Mouse (Mus musculus): ENCODE measurements at regions not wholly inside any gene's neighbourhood (a gene's known extent, or its start where the extent isn't known, plus 50 kb on each side); places are given as distances from the start of the nearest gene placed in this dataset.

- Histone ChIP-seq H3K4me1 (ENCODE audit: control insufficient read depth, insufficient read depth, low read length) (no peaks in the 10 kb centered on the region), H3K27ac (ENCODE audit: insufficient read depth, low read depth, low read length) (no peak overlapping the region), H3K4me3 (ENCODE audit: insufficient read depth, low read length) (no peak overlapping the region)
- TF ChIP-seq POLR2A (IDR thresholded peaks at IDR 0.05; ENCODE audit: borderline replicate concordance, low read depth, low read length) (no peak), CTCF (IDR thresholded peaks at IDR 0.05; ENCODE audit: low read depth, low read length) (no peak)
Observed at GRCm38 (mm10) chr12:99063441-99063840, 143.1 kb downstream of the Ttc8 start.

- no peaks in the 10 kb centered on the region for H3K4me1 ChIP-seq (ENCODE audit: control insufficient read depth, insufficient read depth, low read length)
- H3K27ac ChIP-seq (ENCODE audit: insufficient read depth, low read depth, low read length), result no peak overlapping the region
- TF ChIP-seq POLR2A (IDR thresholded peaks at IDR 0.05; ENCODE audit: borderline replicate concordance, low read depth, low read length) (no peak), CTCF (IDR thresholded peaks at IDR 0.05; ENCODE audit: low read depth, low read length) (no peak)
Observed at GRCm38 (mm10) chr12:99063885-99064284, 143.5 kb downstream of the Ttc8 start.

GRCm38 (mm10) chr12:99067962-99068361 lies 147.6 kb downstream of the Ttc8 start:
- no peak overlapping the region for H3K4me3 ChIP-seq (ENCODE audit: insufficient read depth, low read length)
- H3K4me1 ChIP-seq (ENCODE audit: control insufficient read depth, insufficient read depth, low read length), result no peaks in the 10 kb centered on the region
- no peak for TF ChIP-seq POLR2A (IDR thresholded peaks at IDR 0.05; ENCODE audit: borderline replicate concordance, low read depth, low read length)
- TF ChIP-seq CTCF (IDR thresholded peaks at IDR 0.05; ENCODE audit: low read depth, low read length), result no peak
- H3K27ac ChIP-seq (ENCODE audit: insufficient read depth, low read depth, low read length), result no peak overlapping the region

More at GRCm38 (mm10) chr12:99063885-99064284, 143.5 kb downstream of the Ttc8 start:
- no peak overlapping the region for H3K4me3 ChIP-seq (ENCODE audit: insufficient read depth, low read length)

- no peak for TF ChIP-seq POLR2A (IDR thresholded peaks at IDR 0.05; ENCODE audit: borderline replicate concordance, low read depth, low read length)
- Histone ChIP-seq H3K4me3 (ENCODE audit: insufficient read depth, low read length) (no peak overlapping the region), H3K27ac (ENCODE audit: insufficient read depth, low read depth, low read length) (no peak overlapping the region)
Observed at GRCm38 (mm10) chr12:99073766-99074165, 153.4 kb downstream of the Ttc8 start.

GRCm38 (mm10) chr12:99077366-99077765 lies 157.0 kb downstream of the Ttc8 start:
- H3K4me1 ChIP-seq (ENCODE audit: control insufficient read depth, insufficient read depth, low read length), result no peaks in the 10 kb centered on the region
- no peak overlapping the region for H3K4me3 ChIP-seq (ENCODE audit: insufficient read depth, low read length)
- no peak for TF ChIP-seq POLR2A (IDR thresholded peaks at IDR 0.05; ENCODE audit: borderline replicate concordance, low read depth, low read length)
- TF ChIP-seq CTCF (IDR thresholded peaks at IDR 0.05; ENCODE audit: low read depth, low read length), result no peak
- no peak overlapping the region for H3K27ac ChIP-seq (ENCODE audit: insufficient read depth, low read depth, low read length)

More at GRCm38 (mm10) chr12:99073766-99074165, 153.4 kb downstream of the Ttc8 start:
- no peaks in the 10 kb centered on the region for H3K4me1 ChIP-seq (ENCODE audit: control insufficient read depth, insufficient read depth, low read length)

- H3K4me1 ChIP-seq (ENCODE audit: control insufficient read depth, insufficient read depth, low read length), result no peaks in the 10 kb centered on the region
- no peak for TF ChIP-seq POLR2A (IDR thresholded peaks at IDR 0.05; ENCODE audit: borderline replicate concordance, low read depth, low read length)
- no peak for TF ChIP-seq CTCF (IDR thresholded peaks at IDR 0.05; ENCODE audit: low read depth, low read length)
- H3K27ac ChIP-seq (ENCODE audit: insufficient read depth, low read depth, low read length), result no peak overlapping the region
- H3K4me3 ChIP-seq (ENCODE audit: insufficient read depth, low read length), result no peak overlapping the region
Observed at GRCm38 (mm10) chr12:99079873-99080272, 159.5 kb downstream of the Ttc8 start.

- no peak for TF ChIP-seq POLR2A (IDR thresholded peaks at IDR 0.05; ENCODE audit: borderline replicate concordance, low read depth, low read length)
- TF ChIP-seq CTCF (IDR thresholded peaks at IDR 0.05; ENCODE audit: low read depth, low read length), result no peak
- no peaks in the 10 kb centered on the region for H3K4me1 ChIP-seq (ENCODE audit: control insufficient read depth, insufficient read depth, low read length)
- H3K4me3 ChIP-seq (ENCODE audit: insufficient read depth, low read length), result no peak overlapping the region
- no peak overlapping the region for H3K27ac ChIP-seq (ENCODE audit: insufficient read depth, low read depth, low read length)
Observed at GRCm38 (mm10) chr12:99083616-99084015, 163.2 kb downstream of the Ttc8 start.

GRCm38 (mm10) chr12:99084144-99084543 lies 163.8 kb downstream of the Ttc8 start:
- no peaks in the 10 kb centered on the region for H3K4me1 ChIP-seq (ENCODE audit: control insufficient read depth, insufficient read depth, low read length)
- no peak for TF ChIP-seq POLR2A (IDR thresholded peaks at IDR 0.05; ENCODE audit: borderline replicate concordance, low read depth, low read length)
- TF ChIP-seq CTCF (IDR thresholded peaks at IDR 0.05; ENCODE audit: low read depth, low read length), result peak; percentile 84
- H3K4me3 ChIP-seq (ENCODE audit: insufficient read depth, low read length), result no peak overlapping the region
- no peak overlapping the region for H3K27ac ChIP-seq (ENCODE audit: insufficient read depth, low read depth, low read length)

- TF ChIP-seq CTCF (IDR thresholded peaks at IDR 0.05; ENCODE audit: low read depth, low read length), result no peak
- no peak for TF ChIP-seq POLR2A (IDR thresholded peaks at IDR 0.05; ENCODE audit: borderline replicate concordance, low read depth, low read length)
- H3K4me3 ChIP-seq (ENCODE audit: insufficient read depth, low read length), result no peak overlapping the region
- H3K27ac ChIP-seq (ENCODE audit: insufficient read depth, low read depth, low read length), result no peak overlapping the region
- no peaks in the 10 kb centered on the region for H3K4me1 ChIP-seq (ENCODE audit: control insufficient read depth, insufficient read depth, low read length)
Observed at GRCm38 (mm10) chr12:99087286-99087685, 166.9 kb downstream of the Ttc8 start.

GRCm38 (mm10) chr12:99091770-99092169 lies 171.4 kb downstream of the Ttc8 start:
- Histone ChIP-seq H3K4me1 (ENCODE audit: control insufficient read depth, insufficient read depth, low read length) (0 out of 2 replicates have a peak, but pooled peaks cover 2% of the 10 kb centered on the region), H3K4me3 (ENCODE audit: insufficient read depth, low read length) (no peak overlapping the region), H3K27ac (ENCODE audit: insufficient read depth, low read depth, low read length) (no peak overlapping the region)
- TF ChIP-seq CTCF (IDR thresholded peaks at IDR 0.05; ENCODE audit: low read depth, low read length) (no peak), POLR2A (IDR thresholded peaks at IDR 0.05; ENCODE audit: borderline replicate concordance, low read depth, low read length) (no peak)

- Histone ChIP-seq H3K27ac (ENCODE audit: insufficient read depth, low read depth, low read length) (no peak overlapping the region), H3K4me3 (ENCODE audit: insufficient read depth, low read length) (no peak overlapping the region), H3K4me1 (ENCODE audit: control insufficient read depth, insufficient read depth, low read length) (0 out of 2 replicates have a peak, but pooled peaks cover 2% of the 10 kb centered on the region)
- no peak for TF ChIP-seq POLR2A (IDR thresholded peaks at IDR 0.05; ENCODE audit: borderline replicate concordance, low read depth, low read length)
- no peak for TF ChIP-seq CTCF (IDR thresholded peaks at IDR 0.05; ENCODE audit: low read depth, low read length)
Observed at GRCm38 (mm10) chr12:99093151-99093550, 172.8 kb downstream of the Ttc8 start.

All from bone marrow macrophage, adult 2 months (primary cell).